Mouse (Mus musculus) kidney, adult 2 months (tissue): Measurements from ENCODE around the gene Manba.

Experiments used
- CTCF ChIP-seq: fragments of 200-500 bp; conservative IDR thresholded peaks from 2 replicates; pipeline ENCODE4 v1.5.1; 2011; ENCODE audit warnings: low read depth, mild to moderate bottlenecking, control low read depth, low read length, moderate library complexity, mixed read lengths; ENCODE audit not compliant: insufficient read depth, insufficient read length
- POLR2A ChIP-seq: fragments of 200-500 bp; IDR thresholded peaks from one replicate; pipeline ENCODE4 v1.6.1; 2011; ENCODE audit warnings: low read depth, low read length, control low read depth

- TF ChIP-seq CTCF: no peak
- TF ChIP-seq POLR2A: peak; percentile 81
Observed at GRCm38 (mm10) chr3:135485128-135485899, at the start of gene Manba.
